Mouse (Mus musculus) ES-E14 (cell line): ENCODE measurements around the gene Acsl4. TPM values are rescaled to one million over a fixed set of nuclear protein-coding genes. Genes with fewer than 3 reads are reported as not detected.

Source experiments
- DNase-seq: peaks from one replicate; pipeline ENCODE4 v3.0.0-alpha.2; 2013; ENCODE audit warnings: low read depth, low spot score
- H3K27ac ChIP-seq: 2 replicates; pipeline ENCODE4 v1.5.1; 2012; ENCODE audit warnings: low read depth, mild to moderate bottlenecking, low read length, moderate library complexity, mixed read lengths; ENCODE audit not compliant: poor library complexity, insufficient read depth, severe bottlenecking
- H3K36me3 ChIP-seq: 2 replicates; pipeline ENCODE4 v1.6.1; 2012; ENCODE audit warnings: mild to moderate bottlenecking, low read length, moderate library complexity, mixed read lengths; ENCODE audit not compliant: control insufficient read depth, poor library complexity, insufficient read depth, severe bottlenecking
- H3K4me1 ChIP-seq, 2 experiments: fragments of 150-350 bp in 1 of 2; sonication (generic) in 1 of 2; 2 replicates each; pipeline ENCODE4 v1.6.1; 2012; ENCODE audit warnings: low read length in 2 of 2, mild to moderate bottlenecking in 1 of 2, mixed read lengths in 1 of 2; ENCODE audit not compliant: control insufficient read depth in 2 of 2, insufficient read depth in 2 of 2, poor library complexity in 1 of 2
- H3K4me3 ChIP-seq, 2 experiments: fragments of 150-350 bp in 1 of 2; sonication (generic) in 1 of 2; 2 replicates each; pipeline ENCODE4 v1.5.1; 2012; ENCODE audit warnings: low read length in 2 of 2, low read depth in 1 of 2, mild to moderate bottlenecking in 1 of 2, mixed read lengths in 1 of 2; ENCODE audit not compliant: insufficient read depth in 1 of 2, poor library complexity in 1 of 2, severe bottlenecking in 1 of 2
- H3K9ac ChIP-seq: 2 replicates; pipeline ENCODE4 v1.6.1; 2012; ENCODE audit warnings: low read depth, mild to moderate bottlenecking, low read length, mixed read lengths; ENCODE audit not compliant: poor library complexity, insufficient read depth, severe bottlenecking
- H3K9me3 ChIP-seq: fragments of 150-350 bp; sonication (generic); 2 replicates; pipeline ENCODE4 v1.6.1; 2012; ENCODE audit warnings: low read depth, mild to moderate bottlenecking, low read length; ENCODE audit not compliant: control insufficient read depth, insufficient read depth
- CHD2 ChIP-seq: IDR thresholded peaks from 2 replicates; pipeline ENCODE4 v1.6.1; 2014; ENCODE audit warnings: mild to moderate bottlenecking, low read depth, low read length, inconsistent platforms
- HCFC1 ChIP-seq: IDR thresholded peaks from 2 replicates; pipeline ENCODE4 v1.6.1; 2012; ENCODE audit warnings: low read length, inconsistent platforms, borderline replicate concordance; ENCODE audit not compliant: insufficient read depth
- MAFK ChIP-seq: IDR thresholded peaks from 2 replicates; pipeline ENCODE4 v1.6.1; 2014; ENCODE audit warnings: mild to moderate bottlenecking, low read depth, low read length, inconsistent platforms; ENCODE audit not compliant: insufficient read depth
- ZC3H11A ChIP-seq: IDR thresholded peaks from 2 replicates; pipeline ENCODE4 v1.6.1; 2012; ENCODE audit warnings: low read depth, mild to moderate bottlenecking, inconsistent platforms, low read length, borderline replicate concordance
- ZNF384 ChIP-seq: IDR thresholded peaks from 2 replicates; pipeline ENCODE4 v1.6.1; 2012; ENCODE audit warnings: low read depth, low read length, inconsistent platforms
- in situ Hi-C, 2 experiments: fragments of 600-800 bp; cut with MboI; formaldehyde crosslinking; loops; one replicate each; pipeline ENCODE4 v1.15.1; 2025; ENCODE audit warnings: low sequenced_read_pairs in 2 of 2, inconsistent platforms in 1 of 2; ENCODE audit not compliant: unreplicated experiment in 2 of 2
- total RNA-seq: library from RNA; depleted of rRNA; stranded (reverse); fragments of 300-350 nt; gene quantifications from 2 replicates; pipeline ENCODE4 v1.2.3, GENCODE M21; 2012

The Acsl4 gene
- total RNA-seq, 1 experiment = 28.5 TPM

DNA sequence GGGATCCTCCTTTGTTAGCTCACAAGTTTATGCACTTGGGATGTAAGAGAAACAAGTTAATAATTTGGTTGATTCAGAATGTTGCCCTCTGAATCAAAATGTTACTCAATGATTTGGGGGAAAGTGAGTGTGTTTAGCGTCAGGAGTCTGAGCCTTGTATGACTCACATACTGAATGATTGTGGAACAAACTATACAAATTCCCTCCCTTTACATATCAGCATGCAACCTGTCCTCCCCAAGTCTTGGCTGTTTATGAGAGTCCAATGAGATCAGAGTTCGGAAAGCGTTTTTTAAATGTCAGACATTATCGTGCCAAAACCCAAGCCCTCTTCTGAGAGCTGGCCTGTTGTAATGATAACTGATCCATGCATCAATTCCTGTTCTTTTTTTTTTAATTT lies 36.3 kb upstream of the Acsl4 start:
- in situ Hi-C loops = no loop called here
- Histone ChIP-seq H3K36me3 (no peaks in the 10 kb centered on the region), H3K4me1 (no peaks in the 10 kb centered on the region), H3K9ac (no peak overlapping the region), H3K27ac (no peak overlapping the region), H3K4me3 (no peak overlapping the region), H3K9me3 (no peaks in the 10 kb centered on the region)
- no peak for DNase-seq
- TF ChIP-seq CHD2 (no peak), MAFK (no peak), HCFC1 (no peak), ZNF384 (no peak), ZC3H11A (no peak)

DNA sequence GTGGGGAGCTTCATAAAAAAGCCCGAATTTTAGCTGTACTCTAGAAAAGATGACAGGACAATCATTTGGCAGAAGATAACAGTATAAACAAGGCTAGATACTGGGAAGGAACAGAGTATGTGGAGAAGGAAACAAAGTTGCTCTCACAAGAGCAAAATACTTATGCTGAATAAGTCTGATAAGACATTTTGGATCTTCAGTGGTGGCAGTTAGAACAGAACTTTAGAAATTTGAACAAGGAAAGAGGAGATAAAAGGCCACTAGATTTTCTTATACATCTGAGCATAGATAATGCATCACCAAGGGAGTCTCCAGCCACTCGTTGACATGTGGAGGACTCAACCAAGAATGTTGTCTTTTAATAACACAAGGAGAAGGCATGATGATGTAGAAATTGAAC lies 23.5 kb upstream of the Acsl4 start:
- Histone ChIP-seq H3K36me3 (no peaks in the 10 kb centered on the region), H3K4me1 (no peaks in the 10 kb centered on the region), H3K9ac (no peak overlapping the region), H3K4me3 (no peak overlapping the region), H3K27ac (no peak overlapping the region), H3K9me3 (no peaks in the 10 kb centered on the region)
- in situ Hi-C loops = no loop called here
- DNase-seq = no peak
- TF ChIP-seq HCFC1 (no peak), CHD2 (no peak), MAFK (no peak), ZC3H11A (no peak), ZNF384 (no peak)

DNA sequence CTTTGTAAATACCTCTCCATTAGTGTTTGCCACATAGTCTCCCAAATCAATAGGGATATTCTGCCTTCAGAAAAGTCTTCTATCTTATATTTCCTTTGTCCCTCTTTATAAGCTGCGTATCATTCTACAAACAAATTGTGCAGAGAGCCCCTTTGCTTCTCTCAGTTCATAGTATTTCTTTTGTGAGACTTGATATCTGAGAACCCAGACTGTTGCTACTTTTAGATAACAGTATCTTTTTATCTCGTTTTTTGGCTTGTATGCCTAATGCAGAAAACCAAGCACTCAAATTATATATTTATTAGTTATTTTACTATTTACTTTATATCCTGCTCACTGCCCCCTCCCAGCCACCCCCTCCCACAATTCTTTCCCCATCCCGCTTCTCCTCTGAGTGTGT lies 19.7 kb upstream of the Acsl4 start:
- H3K4me3 ChIP-seq = no peak overlapping the region
- TF ChIP-seq ZNF384 = no peak
- no peak for TF ChIP-seq HCFC1
- TF ChIP-seq MAFK = no peak
- no peak for TF ChIP-seq CHD2
- TF ChIP-seq ZC3H11A = no peak
- no peaks in the 10 kb centered on the region for H3K9me3 ChIP-seq
- H3K9ac ChIP-seq = no peak overlapping the region
- H3K36me3 ChIP-seq = no peaks in the 10 kb centered on the region
- no peak for DNase-seq
- no peak overlapping the region for H3K27ac ChIP-seq
- in situ Hi-C loops = no loop called here
- H3K4me1 ChIP-seq = no peaks in the 10 kb centered on the region

DNA sequence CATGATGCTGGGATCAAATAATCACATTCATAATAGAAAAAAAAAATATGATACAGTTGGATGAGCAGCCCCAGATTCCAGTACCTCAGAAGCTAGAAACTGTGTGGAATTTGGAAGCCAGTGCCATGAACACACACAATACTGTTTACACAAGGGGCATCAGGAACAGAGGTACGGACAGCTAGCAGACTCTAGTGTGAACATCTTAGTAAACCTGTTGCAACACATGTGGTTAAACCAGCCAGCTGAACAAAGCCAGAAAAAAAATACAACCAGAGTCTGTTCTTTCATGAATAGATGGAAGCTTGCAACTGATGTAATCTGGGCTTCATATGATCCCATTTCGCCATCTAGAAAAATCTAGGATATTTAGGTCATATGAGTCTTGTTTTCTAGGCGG lies 19.0 kb upstream of the Acsl4 start:
- Histone ChIP-seq H3K9ac (no peak overlapping the region), H3K36me3 (no peaks in the 10 kb centered on the region), H3K4me1 (no peaks in the 10 kb centered on the region), H3K9me3 (no peaks in the 10 kb centered on the region), H3K4me3 (no peak overlapping the region), H3K27ac (no peak overlapping the region)
- DNase-seq = no peak
- in situ Hi-C loops = no loop called here
- TF ChIP-seq ZNF384 (no peak), CHD2 (no peak), MAFK (no peak), ZC3H11A (no peak), HCFC1 (no peak)

DNA sequence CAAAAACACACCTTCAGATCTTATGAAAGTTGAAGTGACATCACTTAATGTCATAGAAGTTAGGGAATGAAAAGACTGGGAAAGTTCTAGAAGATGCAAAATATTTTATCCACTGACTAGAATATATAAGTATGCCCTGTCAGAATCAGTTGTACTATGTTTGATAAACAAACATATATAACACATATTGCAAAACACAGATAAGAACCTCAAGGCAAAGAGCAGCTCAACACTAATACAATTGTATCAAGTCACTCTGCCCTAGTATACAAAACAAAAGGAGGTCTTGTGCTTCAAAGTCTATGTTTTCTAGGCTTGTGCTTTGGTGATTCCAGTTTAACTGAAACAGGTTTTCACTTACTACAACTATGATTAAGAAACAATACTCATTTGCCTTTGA lies 12.8 kb upstream of the Acsl4 start:
- no peak for TF ChIP-seq CHD2
- no peak for TF ChIP-seq MAFK
- TF ChIP-seq ZC3H11A = no peak
- TF ChIP-seq ZNF384 = no peak
- TF ChIP-seq HCFC1 = no peak
- H3K9me3 ChIP-seq = no peaks in the 10 kb centered on the region
- no peaks in the 10 kb centered on the region for H3K4me1 ChIP-seq
- no peaks in the 10 kb centered on the region for H3K36me3 ChIP-seq
- no peak for DNase-seq
- no peak overlapping the region for H3K4me3 ChIP-seq
- in situ Hi-C loops = no loop called here
- no peak overlapping the region for H3K9ac ChIP-seq
- H3K27ac ChIP-seq = no peak overlapping the region
